Mouse (Mus musculus) ES-E14 (cell line): ENCODE measurements around the gene Btg3. TPM values are rescaled to one million over a fixed set of nuclear protein-coding genes. Genes with fewer than 3 reads are reported as not detected.

Source experiments
- DNase-seq: peaks from one replicate; pipeline ENCODE4 v3.0.0-alpha.2; 2013; ENCODE audit warnings: low read depth, low spot score
- H3K27ac ChIP-seq: 2 replicates; pipeline ENCODE4 v1.5.1; 2012; ENCODE audit warnings: low read depth, mild to moderate bottlenecking, low read length, moderate library complexity, mixed read lengths; ENCODE audit not compliant: poor library complexity, insufficient read depth, severe bottlenecking
- H3K36me3 ChIP-seq: 2 replicates; pipeline ENCODE4 v1.6.1; 2012; ENCODE audit warnings: mild to moderate bottlenecking, low read length, moderate library complexity, mixed read lengths; ENCODE audit not compliant: control insufficient read depth, poor library complexity, insufficient read depth, severe bottlenecking
- H3K4me1 ChIP-seq, 2 experiments: fragments of 150-350 bp in 1 of 2; sonication (generic) in 1 of 2; 2 replicates each; pipeline ENCODE4 v1.6.1; 2012; ENCODE audit warnings: low read length in 2 of 2, mild to moderate bottlenecking in 1 of 2, mixed read lengths in 1 of 2; ENCODE audit not compliant: control insufficient read depth in 2 of 2, insufficient read depth in 2 of 2, poor library complexity in 1 of 2
- H3K4me3 ChIP-seq, 2 experiments: fragments of 150-350 bp in 1 of 2; sonication (generic) in 1 of 2; 2 replicates each; pipeline ENCODE4 v1.5.1; 2012; ENCODE audit warnings: low read length in 2 of 2, low read depth in 1 of 2, mild to moderate bottlenecking in 1 of 2, mixed read lengths in 1 of 2; ENCODE audit not compliant: insufficient read depth in 1 of 2, poor library complexity in 1 of 2, severe bottlenecking in 1 of 2
- H3K9ac ChIP-seq: 2 replicates; pipeline ENCODE4 v1.6.1; 2012; ENCODE audit warnings: low read depth, mild to moderate bottlenecking, low read length, mixed read lengths; ENCODE audit not compliant: poor library complexity, insufficient read depth, severe bottlenecking
- H3K9me3 ChIP-seq: fragments of 150-350 bp; sonication (generic); 2 replicates; pipeline ENCODE4 v1.6.1; 2012; ENCODE audit warnings: low read depth, mild to moderate bottlenecking, low read length; ENCODE audit not compliant: control insufficient read depth, insufficient read depth
- CHD2 ChIP-seq: IDR thresholded peaks from 2 replicates; pipeline ENCODE4 v1.6.1; 2014; ENCODE audit warnings: mild to moderate bottlenecking, low read depth, low read length, inconsistent platforms
- HCFC1 ChIP-seq: IDR thresholded peaks from 2 replicates; pipeline ENCODE4 v1.6.1; 2012; ENCODE audit warnings: low read length, inconsistent platforms, borderline replicate concordance; ENCODE audit not compliant: insufficient read depth
- MAFK ChIP-seq: IDR thresholded peaks from 2 replicates; pipeline ENCODE4 v1.6.1; 2014; ENCODE audit warnings: mild to moderate bottlenecking, low read depth, low read length, inconsistent platforms; ENCODE audit not compliant: insufficient read depth
- ZC3H11A ChIP-seq: IDR thresholded peaks from 2 replicates; pipeline ENCODE4 v1.6.1; 2012; ENCODE audit warnings: low read depth, mild to moderate bottlenecking, inconsistent platforms, low read length, borderline replicate concordance
- ZNF384 ChIP-seq: IDR thresholded peaks from 2 replicates; pipeline ENCODE4 v1.6.1; 2012; ENCODE audit warnings: low read depth, low read length, inconsistent platforms
- in situ Hi-C, 2 experiments: fragments of 600-800 bp; cut with MboI; formaldehyde crosslinking; loops; one replicate each; pipeline ENCODE4 v1.15.1; 2025; ENCODE audit warnings: low sequenced_read_pairs in 2 of 2, inconsistent platforms in 1 of 2; ENCODE audit not compliant: unreplicated experiment in 2 of 2
- total RNA-seq: library from RNA; depleted of rRNA; stranded (reverse); fragments of 300-350 nt; gene quantifications from 2 replicates; pipeline ENCODE4 v1.2.3, GENCODE M21; 2012

The Btg3 gene
- total RNA-seq, 1 experiment = 27.9 TPM

DNA sequence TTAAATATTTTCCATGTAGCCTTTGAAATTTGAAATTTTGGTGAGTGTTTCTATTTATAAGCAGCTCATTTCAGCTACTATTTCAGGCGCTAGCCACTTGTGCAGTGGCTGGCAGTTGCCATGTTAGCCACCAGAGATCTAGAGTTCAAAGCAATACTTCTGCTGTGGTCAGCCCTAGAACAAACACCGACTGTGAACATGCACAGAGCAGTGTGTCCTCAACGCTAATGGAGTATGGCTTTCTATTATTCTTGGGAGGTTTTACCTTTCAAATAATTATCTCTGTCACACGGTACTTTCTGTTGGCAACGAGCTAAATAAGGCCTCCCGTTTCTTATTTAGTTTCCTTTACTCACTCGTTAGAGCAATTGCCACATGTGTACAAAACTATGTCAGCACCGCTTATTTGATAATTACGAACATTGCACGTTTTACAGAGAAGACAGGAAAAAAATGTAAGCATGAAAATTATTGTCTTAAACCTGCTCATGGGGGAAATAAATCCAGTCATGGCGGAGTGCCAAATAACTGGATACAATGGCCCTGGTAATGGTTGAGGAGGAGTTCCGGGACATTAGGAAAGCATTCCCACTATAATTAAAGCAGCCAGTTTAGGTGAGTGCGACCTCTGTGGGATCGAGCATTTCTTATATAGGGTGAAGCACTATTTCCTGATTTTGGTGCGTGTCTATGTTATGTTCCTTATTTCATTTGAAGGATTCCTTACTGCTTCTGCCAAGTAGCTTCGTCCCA lies 63.7 kb downstream of the Btg3 start:
- in situ Hi-C loops = no loop called here
- TF ChIP-seq MAFK (no peak), ZNF384 (no peak), HCFC1 (no peak), ZC3H11A (no peak), CHD2 (no peak)
- H3K4me3 ChIP-seq = no peak overlapping the region
- no peaks in the 10 kb centered on the region for H3K9me3 ChIP-seq
- DNase-seq = no peak
- no peak overlapping the region for H3K9ac ChIP-seq
- H3K27ac ChIP-seq = no peak overlapping the region
- peaks cover 0 to 3% of the 10 kb centered on the region in 2 experiments; a peak in 2 of 4 replicates for H3K4me1 ChIP-seq
- H3K36me3 ChIP-seq = no peaks in the 10 kb centered on the region

GRCm38 (mm10) chr16:78309258-78309657 lies 67.7 kb downstream of the Btg3 start:
- no peak for TF ChIP-seq MAFK
- no peak for TF ChIP-seq ZNF384
- TF ChIP-seq HCFC1 = no peak
- no peak for TF ChIP-seq CHD2
- TF ChIP-seq ZC3H11A = no peak
- H3K4me3 ChIP-seq = no peak overlapping the region
- H3K4me1 ChIP-seq = peaks cover 0 to 7% of the 10 kb centered on the region in 2 experiments; a peak in 2 of 4 replicates
- H3K27ac ChIP-seq = no peak overlapping the region
- H3K9me3 ChIP-seq = no peaks in the 10 kb centered on the region
- no peak overlapping the region for H3K9ac ChIP-seq
- in situ Hi-C loops = no loop called here
- H3K36me3 ChIP-seq = no peaks in the 10 kb centered on the region; the same call in 1 of the 2 replicates
- DNase-seq = no peak

GRCm38 (mm10) chr16:78307476-78308192 lies 69.4 kb downstream of the Btg3 start:
- Histone ChIP-seq H3K36me3 (no peaks in the 10 kb centered on the region; the same call in 1 of the 2 replicates), H3K9ac (no peak overlapping the region), H3K27ac (no peak overlapping the region), H3K9me3 (no peaks in the 10 kb centered on the region), H3K4me1 (peaks cover 0 to 13% of the 10 kb centered on the region in 2 experiments; a peak in 2 of 4 replicates), H3K4me3 (no peak overlapping the region)
- in situ Hi-C loops = no loop called here
- TF ChIP-seq ZNF384 = no peak
- no peak for TF ChIP-seq CHD2
- no peak for TF ChIP-seq ZC3H11A
- TF ChIP-seq MAFK = no peak
- TF ChIP-seq HCFC1 = no peak
- DNase-seq = no peak

DNA sequence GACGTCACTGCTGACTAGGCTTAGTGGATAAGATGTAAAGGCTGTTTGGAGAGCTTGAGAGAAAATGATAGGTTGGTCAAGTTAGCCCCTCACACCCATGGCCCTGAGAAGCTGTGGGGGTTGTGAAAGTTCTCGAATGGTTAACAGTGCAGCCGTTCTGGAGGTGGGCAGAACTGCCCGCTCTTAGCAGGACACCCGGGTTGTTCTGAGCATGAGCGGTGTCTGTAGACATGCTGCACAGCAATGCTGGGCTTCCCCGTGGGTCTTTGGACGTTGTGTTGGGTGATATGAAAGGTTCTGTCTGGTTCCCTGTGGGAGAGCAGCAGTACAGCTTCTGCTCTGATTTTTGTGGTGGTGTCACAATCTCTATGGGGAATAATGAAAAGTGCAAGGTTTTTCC lies 70.4 kb downstream of the Btg3 start:
- Histone ChIP-seq H3K4me3 (no peak overlapping the region), H3K9ac (no peak overlapping the region), H3K27ac (no peak overlapping the region), H3K4me1 (peaks cover 0 to 13% of the 10 kb centered on the region in 2 experiments; a peak in 2 of 4 replicates), H3K36me3 (no peaks in the 10 kb centered on the region; the same call in 1 of the 2 replicates), H3K9me3 (no peaks in the 10 kb centered on the region)
- in situ Hi-C loops = no loop called here
- no peak for DNase-seq
- TF ChIP-seq MAFK (no peak), HCFC1 (no peak)
